Mouse (Mus musculus) embryonic fibroblast, embryonic 13.5 days (primary cell): ENCODE measurements around the gene Mbtps1. TPM values are rescaled to one million over a fixed set of nuclear protein-coding genes. Genes with fewer than 3 reads are reported as not detected.

Experiments used
- H3K27ac ChIP-seq: 2 replicates; pipeline ENCODE4 v1.5.1; 2012; ENCODE audit warnings: low read length, control low read depth, inconsistent platforms; ENCODE audit not compliant: insufficient read depth
- H3K4me1 ChIP-seq: 2 replicates; pipeline ENCODE4 v1.6.1; 2011; ENCODE audit warnings: low read length; ENCODE audit not compliant: control insufficient read depth, insufficient read depth
- H3K4me3 ChIP-seq: 2 replicates; pipeline ENCODE4 v1.5.1; 2011; ENCODE audit warnings: mild to moderate bottlenecking, control low read depth, low read length; ENCODE audit not compliant: insufficient read depth
- CTCF ChIP-seq: IDR thresholded peaks from 2 replicates; pipeline ENCODE4 v1.5.1; 2011; ENCODE audit warnings: mild to moderate bottlenecking, control low read depth, low read length, moderate library complexity, borderline replicate concordance; ENCODE audit not compliant: insufficient read depth
- POLR2A ChIP-seq: IDR thresholded peaks from 2 replicates; pipeline ENCODE4 v1.6.1; 2011; ENCODE audit warnings: low read depth, mild to moderate bottlenecking, control low read depth, low read length, moderate library complexity
- polyA plus RNA-seq: library from polyadenylated mRNA; stranded (reverse); fragments of >200 nt; gene quantifications from 2 replicates; pipeline ENCODE4 v1.2.4, GENCODE M21; 2011; ENCODE audit warnings: low read depth; ENCODE audit not compliant: missing spikeins, insufficient read length

Gene Mbtps1
- polyA plus RNA-seq, 1 experiment = 114 TPM

DNA sequence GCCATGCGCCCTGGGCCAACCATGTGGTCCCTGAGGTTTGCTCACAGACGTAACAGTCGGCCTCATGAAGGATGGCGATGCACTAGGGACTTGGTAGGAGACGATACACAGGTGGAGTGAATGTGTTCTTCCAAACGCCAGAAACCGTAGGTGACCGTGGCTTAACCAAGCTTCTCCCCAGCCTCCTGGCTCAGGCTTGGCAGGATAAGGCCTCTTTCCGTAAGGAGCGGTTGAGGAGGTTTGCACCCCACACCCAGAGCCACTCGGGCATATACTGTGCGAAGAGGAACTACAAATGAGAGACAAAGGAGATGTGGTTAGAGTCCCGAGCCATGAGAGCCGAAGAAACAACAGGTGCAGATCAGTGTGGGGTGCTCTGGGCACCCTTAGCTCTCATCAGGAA lies 5.3 kb upstream of the Mbtps1 start:
- Histone ChIP-seq H3K27ac (no peak overlapping the region), H3K4me3 (no peak overlapping the region), H3K4me1 (no peaks in the 10 kb centered on the region)
- TF ChIP-seq CTCF (no peak), POLR2A (no peak)

DNA sequence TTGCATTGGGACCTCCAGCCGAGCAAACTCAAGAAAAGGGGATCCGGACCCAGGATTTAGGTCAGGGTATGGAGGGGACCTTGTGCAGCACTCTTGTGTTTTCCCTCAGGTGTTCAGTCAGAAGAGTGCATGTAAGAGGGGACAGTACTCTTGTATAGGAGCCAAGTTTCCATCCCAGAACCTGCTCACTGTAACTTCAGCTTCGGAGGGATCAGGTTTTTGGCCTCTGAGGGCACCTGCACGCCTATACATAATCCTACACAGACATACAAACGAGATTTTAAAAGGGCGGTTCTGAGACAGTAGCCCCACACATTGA lies 826 bp upstream of the Mbtps1 start:
- Histone ChIP-seq H3K4me3 (no peak overlapping the region), H3K27ac (no peak overlapping the region), H3K4me1 (no peaks in the 10 kb centered on the region)
- TF ChIP-seq CTCF (no peak), POLR2A (no peak)

DNA sequence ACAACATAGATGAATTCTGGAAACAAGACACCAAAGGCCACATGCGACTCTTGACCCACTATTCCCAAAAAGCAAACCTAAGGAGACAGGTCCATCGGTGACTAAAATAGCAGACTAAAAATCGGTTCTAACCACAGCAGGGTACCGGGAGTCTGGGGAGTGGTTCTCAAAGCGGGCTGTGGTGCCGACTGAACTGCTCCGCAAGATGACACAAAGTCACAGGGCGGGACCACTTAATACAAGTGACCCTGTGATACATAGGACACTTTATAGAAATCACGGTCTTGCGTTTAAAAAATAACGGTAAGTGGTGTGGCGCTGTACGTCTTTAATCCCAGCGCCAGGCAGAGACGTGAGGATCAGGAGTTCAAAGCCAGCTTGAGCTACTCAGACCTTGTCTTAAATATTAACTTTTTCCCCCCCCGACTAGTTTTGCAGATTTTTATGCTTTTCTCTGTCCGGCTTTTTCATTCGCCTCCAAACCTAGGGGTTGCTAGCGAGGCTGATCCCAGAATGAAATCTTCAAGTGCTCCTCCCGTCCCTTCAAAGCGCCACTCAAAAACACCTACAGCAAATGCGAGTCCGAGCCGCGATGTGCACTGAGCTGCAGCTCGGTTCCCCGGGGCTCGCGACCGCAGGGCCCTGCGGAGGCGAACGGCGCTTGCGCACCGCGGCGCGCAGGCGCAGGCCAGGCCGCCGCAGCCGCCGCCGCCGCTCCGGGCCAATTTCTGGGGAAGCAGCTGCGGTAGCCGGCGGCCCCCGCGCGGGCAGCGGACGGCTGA lies 523 bp downstream of the Mbtps1 start:
- H3K4me3 ChIP-seq = peak overlapping the region; percentile 97
- no peaks in the 10 kb centered on the region for H3K4me1 ChIP-seq
- no peak for TF ChIP-seq CTCF
- peak; percentile 83 for TF ChIP-seq POLR2A
- peak overlapping the region; percentile 84 for H3K27ac ChIP-seq

DNA sequence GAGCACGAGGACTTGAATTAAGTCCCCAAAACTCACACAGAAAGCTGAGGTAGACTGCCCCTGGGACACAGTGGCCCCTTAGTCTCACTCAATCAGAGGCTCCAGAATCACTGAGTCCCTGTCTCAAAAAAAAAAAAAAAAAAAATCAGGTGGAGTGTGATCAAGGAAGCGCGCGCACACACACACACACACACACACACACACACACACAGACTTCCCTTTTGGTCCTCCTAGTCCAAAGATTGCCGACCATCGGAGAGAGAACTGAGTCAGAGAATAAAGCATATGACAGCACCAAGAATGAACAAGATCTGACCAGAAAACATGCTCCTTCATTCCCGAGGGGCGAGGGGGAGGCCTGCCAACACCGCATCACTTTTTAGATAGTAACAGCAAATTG lies 1.4 kb downstream of the Mbtps1 start:
- Histone ChIP-seq H3K4me3 (peak overlapping the region; percentile 97), H3K4me1 (no peaks in the 10 kb centered on the region), H3K27ac (no peak overlapping the region)
- TF ChIP-seq POLR2A (no peak), CTCF (no peak)

DNA sequence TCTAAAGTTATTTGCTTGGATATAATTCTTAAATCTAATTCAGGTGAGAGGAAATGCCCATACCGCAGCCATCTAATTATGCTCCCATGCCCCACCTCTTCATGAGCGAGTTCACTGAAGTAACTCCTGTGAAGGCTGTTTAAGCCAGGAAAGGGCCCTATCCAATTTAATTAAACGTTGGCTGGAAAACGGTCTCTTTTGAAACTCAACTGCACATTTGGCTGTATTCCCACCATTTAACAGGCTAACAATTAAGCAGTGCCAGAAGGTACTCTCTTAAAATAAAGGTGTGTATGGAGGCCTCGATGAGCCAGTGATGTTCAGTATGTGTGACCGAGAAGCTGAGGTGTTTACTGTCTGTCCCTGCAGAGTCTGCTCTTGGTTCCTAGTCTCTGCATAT lies 2.7 kb downstream of the Mbtps1 start:
- Histone ChIP-seq H3K4me1 (no peaks in the 10 kb centered on the region), H3K27ac (no peak overlapping the region), H3K4me3 (no peak overlapping the region)
- TF ChIP-seq POLR2A (no peak), CTCF (no peak)

DNA sequence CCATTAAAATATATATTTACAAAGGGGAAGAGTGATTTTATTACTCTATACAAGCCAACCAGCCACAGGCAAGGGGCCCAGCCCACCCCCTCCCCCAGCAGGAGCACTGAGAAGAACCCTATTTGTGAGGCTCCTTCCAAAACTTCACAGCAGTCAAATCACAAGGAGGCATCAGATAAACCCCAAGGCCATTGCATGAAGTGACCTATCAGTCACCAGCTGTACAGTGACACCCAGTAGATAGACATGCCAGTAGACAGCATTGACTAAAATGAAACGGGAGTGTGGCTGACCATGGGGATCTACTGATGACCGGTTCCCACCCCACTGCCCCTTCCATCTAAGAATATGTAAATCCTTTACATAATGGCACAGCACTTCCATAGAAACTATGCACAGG lies 5.6 kb downstream of the Mbtps1 start:
- H3K4me1 ChIP-seq = 0 out of 2 replicates have a peak, but pooled peaks cover 2% of the 10 kb centered on the region
- H3K4me3 ChIP-seq = no peak overlapping the region
- H3K27ac ChIP-seq = no peak overlapping the region
- TF ChIP-seq CTCF (no peak), POLR2A (no peak)

DNA sequence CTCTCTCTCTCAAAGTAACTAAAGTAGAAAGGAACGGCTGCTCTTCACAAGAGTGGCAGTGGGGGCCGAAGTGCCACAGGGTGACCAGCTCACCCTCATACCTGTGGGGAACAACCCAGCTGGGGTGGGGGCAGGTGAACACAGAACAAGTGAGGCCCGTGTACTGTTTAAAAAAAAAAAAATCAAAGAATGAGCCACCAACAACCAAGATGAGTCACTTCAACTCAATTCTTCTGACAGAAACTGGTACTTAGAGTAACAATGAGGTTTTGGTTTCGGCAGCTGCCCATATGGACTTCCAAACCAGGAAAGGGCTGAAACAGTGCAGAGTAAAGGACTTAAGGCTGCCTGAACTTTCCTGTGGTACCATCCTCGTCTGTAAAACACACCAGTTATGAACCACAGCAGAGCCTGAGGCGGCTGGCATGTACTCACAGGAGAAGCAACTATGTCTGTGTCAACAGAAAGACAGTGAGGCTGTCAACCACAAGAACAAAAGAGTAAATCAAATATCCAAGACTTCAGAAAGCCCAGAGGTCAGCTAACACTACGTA lies 9.9 kb downstream of the Mbtps1 start:
- TF ChIP-seq CTCF (no peak), POLR2A (no peak)
- H3K4me3 ChIP-seq = no peak overlapping the region

DNA sequence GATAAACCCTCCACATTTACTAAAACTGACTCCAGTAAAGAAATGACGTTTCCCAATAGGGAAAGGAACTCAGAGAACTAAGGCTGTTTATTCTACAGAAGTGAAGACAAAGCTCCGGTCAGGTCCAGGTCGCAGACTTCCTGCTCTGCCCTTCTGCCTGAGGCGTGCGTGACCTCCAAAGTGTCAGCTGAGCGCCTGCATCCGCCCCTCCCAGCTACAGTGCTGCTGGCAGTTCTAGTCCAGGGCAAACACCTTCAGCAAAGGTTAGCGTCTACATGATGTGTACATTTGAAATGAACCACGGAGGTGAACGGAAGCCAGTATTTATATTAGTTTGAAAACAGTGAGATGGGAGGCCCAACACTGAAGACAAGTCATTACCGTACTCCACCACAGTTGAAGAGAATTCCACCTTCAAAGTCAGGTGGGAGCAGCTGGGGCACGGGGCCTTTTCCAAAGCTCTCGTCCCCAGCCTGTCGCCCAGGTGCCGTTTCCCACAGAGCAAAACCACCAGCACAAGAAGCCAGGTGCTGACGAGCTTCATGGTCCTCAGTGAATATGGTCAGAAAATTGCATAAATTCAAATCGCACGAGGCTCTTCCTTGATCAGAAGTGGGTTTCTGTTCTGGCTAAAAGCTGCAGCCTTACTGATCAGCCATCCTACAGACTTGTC lies 11.4 kb downstream of the Mbtps1 start:
- H3K4me3 ChIP-seq = no peak overlapping the region
- TF ChIP-seq CTCF (no peak), POLR2A (no peak)
- H3K27ac ChIP-seq = no peak overlapping the region
- H3K4me1 ChIP-seq = 0 out of 2 replicates have a peak, but pooled peaks cover 2% of the 10 kb centered on the region

More for the DNA sequence above, 9.9 kb downstream of the Mbtps1 start:
- H3K27ac ChIP-seq = no peak overlapping the region
- 0 out of 2 replicates have a peak, but pooled peaks cover 2% of the 10 kb centered on the region for H3K4me1 ChIP-seq

DNA sequence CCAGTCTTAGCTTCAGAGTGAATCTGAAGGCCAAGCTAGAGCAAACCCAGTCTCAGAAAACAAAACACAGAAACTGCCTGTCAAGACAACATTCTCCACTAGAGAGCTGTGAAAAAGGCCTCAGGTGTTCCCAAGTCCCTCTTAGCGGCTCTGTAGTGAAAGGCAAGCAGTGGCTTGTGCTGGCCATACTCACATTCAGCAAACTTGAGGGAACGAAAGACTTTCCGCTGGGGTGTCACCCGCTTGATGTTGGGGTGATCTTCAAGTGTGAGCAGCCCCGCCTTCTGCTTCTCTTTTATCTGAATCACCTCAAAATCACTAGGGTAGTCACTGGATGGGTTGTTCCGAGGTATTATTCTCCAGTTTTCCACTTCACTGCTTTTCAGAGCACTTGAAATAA lies 12.7 kb downstream of the Mbtps1 start:
- TF ChIP-seq POLR2A = no peak
- no peak for TF ChIP-seq CTCF
- no peak overlapping the region for H3K27ac ChIP-seq
- H3K4me1 ChIP-seq = 0 out of 2 replicates have a peak, but pooled peaks cover 2% of the 10 kb centered on the region
- H3K4me3 ChIP-seq = no peak overlapping the region

DNA sequence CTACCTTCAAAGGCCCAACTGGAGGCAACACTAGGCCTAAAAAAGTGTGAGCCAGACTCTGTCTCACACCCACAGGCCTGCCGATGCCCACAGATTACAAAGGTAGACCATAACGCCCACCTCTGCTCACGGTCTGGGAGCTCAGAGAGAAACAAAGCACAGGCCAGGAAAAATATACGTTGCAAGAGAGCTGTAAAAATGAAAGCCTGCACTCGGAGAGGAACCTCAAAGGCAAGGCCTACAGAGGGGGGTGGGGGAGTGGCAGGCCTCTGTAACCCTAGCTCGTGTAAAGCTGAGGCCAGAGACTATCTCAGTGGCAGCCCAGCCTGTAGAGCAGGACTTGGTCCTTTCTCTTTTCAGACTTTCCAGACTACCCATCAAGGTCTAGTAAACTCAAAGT lies 13.4 kb downstream of the Mbtps1 start:
- H3K4me1 ChIP-seq = 0 out of 2 replicates have a peak, but pooled peaks cover 2% of the 10 kb centered on the region
- TF ChIP-seq POLR2A = no peak
- no peak for TF ChIP-seq CTCF
- H3K27ac ChIP-seq = no peak overlapping the region
- H3K4me3 ChIP-seq = no peak overlapping the region
